In the genomic region with DNA sequence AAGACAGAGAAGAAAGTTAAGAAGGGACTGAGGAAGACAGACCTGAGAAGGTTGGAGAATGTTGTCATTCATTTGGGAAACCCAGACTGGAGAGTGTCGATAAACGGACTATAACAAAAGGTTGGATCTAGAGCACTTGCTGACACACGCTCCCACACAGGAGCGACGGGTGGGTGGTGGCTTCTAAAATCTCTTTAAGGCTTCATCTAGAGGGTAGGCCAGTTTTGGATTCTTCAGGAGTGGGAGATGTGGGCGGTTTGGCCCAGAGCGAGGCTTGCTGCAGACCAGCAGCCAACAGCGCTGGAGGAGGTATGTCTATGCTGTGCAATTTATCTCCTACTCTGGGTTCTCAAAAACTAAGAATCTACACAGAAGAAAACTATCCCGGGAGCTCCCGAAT, we compare ENCODE assay signal across 25 mouse cellular contexts. TPM values are rescaled to one million over a fixed set of nuclear protein-coding genes. Genes with fewer than 3 reads are reported as not detected.
DNase-seq lines count a peak whose midpoint lies in the region; ATAC-seq and TF ChIP-seq lines count a peak whose summit lies in the region.
"Had no signal": no experiment of that assay in that cellular context is flagged by ENCODE, and none has a peak within 500 bp of the region (broad histone marks: within the 10 kb centered on the region; RNA-seq: fewer than 3 reads in every experiment).

No protein-coding gene starts in this region.

- no peak for TF ChIP-seq EP300 in lung, postnatal 0 days (IDR thresholded peaks at IDR 0.05)

- 87% methylated on average over 10 of the region's 10 CpGs for WGBS in heart, embryonic 14.5 days
- WGBS in lung, embryonic 16.5 days, result 81% methylated on average over 10 of the region's 10 CpGs
- 80% methylated on average over 10 of the region's 10 CpGs for WGBS in lung, postnatal 0 days

- no peak for DNase-seq in frontal cortex, postnatal 25 days (ENCODE audit: low spot score in 2 of 2)
- DNase-seq in heart, postnatal 4 days, result no peak
- no peak for DNase-seq in lung, postnatal 0 days (ENCODE audit: low spot score)
- DNase-seq in cerebellum, adult 11 months, result no peak
- DNase-seq: adrenal gland, postnatal 10 days; cerebellum, adult 9-10 months; kidney, postnatal 36 days; layer of hippocampus, postnatal 36 days; lung, adult 18-20 months; thymus, adult 2 months; thymus, postnatal 4 days had no signal

- H3K4me1 ChIP-seq in heart, embryonic 14.5 days (ENCODE audit: control insufficient read depth in 2 of 2, insufficient read depth in 2 of 2, low read length in 2 of 2), result peaks cover 39 to 59% of the 10 kb centered on the region in 2 experiments
- peaks cover 41% of the 10 kb centered on the region for H3K4me1 ChIP-seq in lung, embryonic 16.5 days (replicated peaks; ENCODE audit: control insufficient read depth, insufficient read depth, low read length)
- no peaks in the 10 kb centered on the region; the same call in 1 of the 2 replicates for H3K4me1 ChIP-seq in lung, postnatal 0 days (ENCODE audit: insufficient read depth, low read depth, low read length)

- no peak overlapping the region for H3K4me3 ChIP-seq in heart, embryonic 14.5 days (ENCODE audit: control insufficient read depth in 1 of 2, insufficient read depth in 1 of 2, low read depth in 1 of 2, low read length in 2 of 2)
- H3K4me3 ChIP-seq in lung, embryonic 16.5 days (ENCODE audit: low read length), result no peak overlapping the region
- H3K4me3 ChIP-seq in lung, postnatal 0 days (ENCODE audit: low read depth, low read length), result no peak overlapping the region
- H3K4me3 ChIP-seq: forebrain, embryonic 10.5 days; hindbrain, embryonic 10.5 days; kidney, embryonic 15.5 days; limb, embryonic 13.5 days; liver, embryonic 12.5 days; megakaryocyte, embryonic 14.5 days; midbrain, embryonic 15.5 days; neural tube, embryonic 13.5 days; stomach, embryonic 15.5 days had no signal

- H3K27me3 ChIP-seq in heart, embryonic 14.5 days (ENCODE audit: control insufficient read depth, insufficient read depth, low read length), result no peaks in the 10 kb centered on the region
- H3K27me3 ChIP-seq in lung, embryonic 16.5 days (ENCODE audit: control insufficient read depth, insufficient read depth, low read depth, low read length), result no peaks in the 10 kb centered on the region
- H3K27me3 ChIP-seq in lung, postnatal 0 days (replicated peaks; ENCODE audit: insufficient read depth, low read length), result no peaks in the 10 kb centered on the region
- H3K27me3 ChIP-seq: kidney, embryonic 15.5 days; limb, embryonic 13.5 days; midbrain, embryonic 15.5 days; neural tube, embryonic 13.5 days; stomach, embryonic 15.5 days had no signal

- H3K9me3 ChIP-seq in heart, embryonic 14.5 days (ENCODE audit: control insufficient read depth, low read length), result no peaks in the 10 kb centered on the region
- H3K9me3 ChIP-seq in lung, embryonic 16.5 days (ENCODE audit: control insufficient read depth, low read length), result no peaks in the 10 kb centered on the region
- no peaks in the 10 kb centered on the region for H3K9me3 ChIP-seq in lung, postnatal 0 days (ENCODE audit: low read length)
- H3K9me3 ChIP-seq: forebrain, embryonic 10.5 days; hindbrain, embryonic 10.5 days; kidney, embryonic 15.5 days; limb, embryonic 13.5 days; liver, embryonic 12.5 days; megakaryocyte, embryonic 14.5 days; midbrain, embryonic 15.5 days; neural tube, embryonic 13.5 days; stomach, embryonic 15.5 days had no signal

- peak overlapping the region; percentile 89 to 91; a peak in 2 of 4 replicates for H3K27ac ChIP-seq in heart, embryonic 14.5 days (replicated peaks in 1 of 2; ENCODE audit: control insufficient read depth in 1 of 2, insufficient read depth in 1 of 2, low read depth in 2 of 2, low read length in 2 of 2)
- 0 out of 2 replicates have a peak overlapping the region, but pooled peaks have one; percentile 30 for H3K27ac ChIP-seq in lung, embryonic 16.5 days (ENCODE audit: low read length)
- H3K27ac ChIP-seq in lung, postnatal 0 days (ENCODE audit: low read length), result no peak overlapping the region
- H3K27ac ChIP-seq: kidney, embryonic 15.5 days; limb, embryonic 13.5 days; liver, embryonic 12.5 days; midbrain, embryonic 15.5 days; neural tube, embryonic 13.5 days; stomach, embryonic 15.5 days had no signal

- H3K36me3 ChIP-seq in heart, embryonic 14.5 days (ENCODE audit: control insufficient read depth, insufficient read depth, low read length), result peaks cover 3% of the 10 kb centered on the region; the same call in 1 of the 2 replicates
- H3K36me3 ChIP-seq in lung, embryonic 16.5 days (ENCODE audit: control insufficient read depth, insufficient read depth, low read length), result no peaks in the 10 kb centered on the region
- H3K36me3 ChIP-seq in lung, postnatal 0 days (ENCODE audit: insufficient read depth, low read length), result no peaks in the 10 kb centered on the region
- H3K36me3 ChIP-seq: forebrain, embryonic 10.5 days; kidney, embryonic 15.5 days; limb, embryonic 13.5 days; liver, embryonic 12.5 days; midbrain, embryonic 15.5 days; neural tube, embryonic 13.5 days; stomach, embryonic 15.5 days had no signal

- no peak for TF ChIP-seq CTCF in lung, postnatal 0 days (IDR thresholded peaks at IDR 0.05)

- peak overlapping the region; percentile 47 for H3K4me2 ChIP-seq in heart, embryonic 14.5 days (ENCODE audit: low read length)
- H3K4me2 ChIP-seq in lung, embryonic 16.5 days (ENCODE audit: low read depth, low read length), result no peak overlapping the region
- H3K4me2 ChIP-seq in lung, postnatal 0 days (replicated peaks; ENCODE audit: low read depth, low read length), result no peak overlapping the region
- H3K4me2 ChIP-seq: kidney, embryonic 15.5 days; limb, embryonic 13.5 days; liver, embryonic 12.5 days; midbrain, embryonic 15.5 days; neural tube, embryonic 13.5 days; stomach, embryonic 15.5 days had no signal

- peak overlapping the region; percentile 52; the same call in 1 of the 2 replicates for H3K9ac ChIP-seq in heart, embryonic 14.5 days (ENCODE audit: low read length)
- no peak overlapping the region for H3K9ac ChIP-seq in lung, embryonic 16.5 days (ENCODE audit: low read length)
- no peak overlapping the region for H3K9ac ChIP-seq in lung, postnatal 0 days (replicated peaks; ENCODE audit: low read depth)
- H3K9ac ChIP-seq: kidney, embryonic 15.5 days; limb, embryonic 13.5 days; liver, embryonic 12.5 days; midbrain, embryonic 15.5 days; stomach, embryonic 15.5 days had no signal

- peak; percentile 75; the same call in 1 of the 2 replicates for ATAC-seq in frontal cortex, adult (ENCODE audit: low TSS enrichment)
- no peak for ATAC-seq in heart, embryonic 14.5 days (ENCODE audit: insufficient number of reproducible peaks, insufficient read depth, low FRiP score, low read depth)
- no peak for ATAC-seq in lung, embryonic 16.5 days (ENCODE audit: low read depth)
- no peak for ATAC-seq in lung, postnatal 0 days
- ATAC-seq: forebrain, embryonic 16.5 days; intestine, postnatal 0 days; liver, embryonic 12.5 days; midbrain, embryonic 15.5 days had no signal

RNA-seq across cellular contexts. Expression of gene Mxra7, which starts 5.2 kb away (rescaled TPM):
- polyA plus RNA-seq in heart, embryonic 14.5 days (2014; fragmentation: Nextera tagmentation; extraction: Ambion mirVana), result 15.0 and 16.7 TPM in 2 replicates
- total RNA-seq in heart, postnatal 4 days (2021), result 10 to 100 TPM; 40.9 to 42.9 TPM
- 14.2 and 15.3 TPM in 2 replicates for polyA plus RNA-seq in lung, embryonic 16.5 days (2015; fragmentation: Nextera tagmentation; extraction: Ambion mirVana)
- polyA plus RNA-seq in lung, postnatal 0 days (2015; fragmentation: Nextera tagmentation; extraction: Ambion mirVana), result 34.6 and 38.7 TPM in 2 replicates

RNA-seq across cellular contexts. Expression of gene Mettl23, which starts 20.5 kb away (rescaled TPM):
- 70.9 and 79.2 TPM in 2 replicates for polyA plus RNA-seq in heart, embryonic 14.5 days (2014; fragmentation: Nextera tagmentation; extraction: Ambion mirVana)
- 10 to 100 TPM; 31.0 to 32.2 TPM for total RNA-seq in heart, postnatal 4 days (2021)
- polyA plus RNA-seq in lung, embryonic 16.5 days (2015; fragmentation: Nextera tagmentation; extraction: Ambion mirVana), result 53.5 and 59.9 TPM in 2 replicates
- 62.3 and 65.2 TPM in 2 replicates for polyA plus RNA-seq in lung, postnatal 0 days (2015; fragmentation: Nextera tagmentation; extraction: Ambion mirVana)

RNA-seq across cellular contexts. Expression of gene Jmjd6, which starts 20.6 kb away (rescaled TPM):
- 59.0 and 63.7 TPM in 2 replicates for polyA plus RNA-seq in heart, embryonic 14.5 days (2014; fragmentation: Nextera tagmentation; extraction: Ambion mirVana)
- 10 to 100 TPM; 41.2 to 43.3 TPM for total RNA-seq in heart, postnatal 4 days (2021)
- polyA plus RNA-seq in lung, embryonic 16.5 days (2015; fragmentation: Nextera tagmentation; extraction: Ambion mirVana), result 59.5 and 60.8 TPM in 2 replicates
- 37.0 and 37.8 TPM in 2 replicates for polyA plus RNA-seq in lung, postnatal 0 days (2015; fragmentation: Nextera tagmentation; extraction: Ambion mirVana)

RNA-seq across cellular contexts. Expression of gene Mfsd11, which starts 29.6 kb away (rescaled TPM):
- polyA plus RNA-seq in heart, embryonic 14.5 days (2014; fragmentation: Nextera tagmentation; extraction: Ambion mirVana), result 31.9 and 39.7 TPM in 2 replicates
- 10 to 100 TPM; 26.9 to 35.6 TPM for total RNA-seq in heart, postnatal 4 days (2021)
- 36.0 and 36.6 TPM in 2 replicates for polyA plus RNA-seq in lung, embryonic 16.5 days (2015; fragmentation: Nextera tagmentation; extraction: Ambion mirVana)
- 37.9 and 44.7 TPM in 2 replicates for polyA plus RNA-seq in lung, postnatal 0 days (2015; fragmentation: Nextera tagmentation; extraction: Ambion mirVana)

RNA-seq across cellular contexts. Expression of gene Srsf2, which starts 30.3 kb away (rescaled TPM):
- 566 and 569 TPM in 2 replicates for polyA plus RNA-seq in heart, embryonic 14.5 days (2014; fragmentation: Nextera tagmentation; extraction: Ambion mirVana)
- total RNA-seq in heart, postnatal 4 days (2021), result 100 to 1,000 TPM; 269 to 299 TPM
- 661 and 761 TPM in 2 replicates for polyA plus RNA-seq in lung, embryonic 16.5 days (2015; fragmentation: Nextera tagmentation; extraction: Ambion mirVana)
- polyA plus RNA-seq in lung, postnatal 0 days (2015; fragmentation: Nextera tagmentation; extraction: Ambion mirVana), result 419 and 421 TPM in 2 replicates
